In genomic region chr11:117295266-117295665, GRCm38 (mm10) we compare ENCODE assay signal across 12 mouse cellular contexts.
DNase-seq lines count a peak whose midpoint lies in the region; ATAC-seq and TF ChIP-seq lines count a peak whose summit lies in the region.
"Had no signal": no experiment of that assay in that cellular context is flagged by ENCODE, and none has a peak within 500 bp of the region (broad histone marks: within the 10 kb centered on the region; RNA-seq: fewer than 3 reads in every experiment).

No protein-coding gene starts in this region.

- no peak overlapping the region for H3K27ac ChIP-seq in forebrain, embryonic 13.5 days
- no peak overlapping the region for H3K27ac ChIP-seq in forebrain, embryonic 11.5 days (ENCODE audit: low read depth, low read length)
- H3K27ac ChIP-seq in lung, postnatal 0 days (ENCODE audit: low read length), result no peak overlapping the region
- peak overlapping the region; percentile 86 for H3K27ac ChIP-seq in intestine, embryonic 14.5 days (ENCODE audit: low read depth)
- H3K27ac ChIP-seq: forebrain, embryonic 15.5 days had no signal

- H3K9me3 ChIP-seq in forebrain, embryonic 13.5 days (replicated peaks), result no peaks in the 10 kb centered on the region
- H3K9me3 ChIP-seq in forebrain, embryonic 11.5 days (ENCODE audit: control insufficient read depth, low read length), result no peaks in the 10 kb centered on the region
- H3K9me3 ChIP-seq in lung, postnatal 0 days (ENCODE audit: low read length), result no peaks in the 10 kb centered on the region
- no peaks in the 10 kb centered on the region for H3K9me3 ChIP-seq in intestine, embryonic 14.5 days (ENCODE audit: control insufficient read depth, low read length)
- H3K9me3 ChIP-seq: forebrain, embryonic 15.5 days; hindbrain, embryonic 15.5 days; lung, embryonic 15.5 days had no signal

- TF ChIP-seq CTCF in lung, postnatal 0 days (IDR thresholded peaks at IDR 0.05), result no peak

- no peak for DNase-seq in forebrain, embryonic 11.5 days (ENCODE audit: low spot score)
- DNase-seq in lung, postnatal 0 days (ENCODE audit: low spot score), result no peak
- DNase-seq in lung, postnatal 36 days, result no peak
- DNase-seq in 3134 (ENCODE audit: extremely low read depth, insufficient read length, low spot score), result peak; percentile 66
- DNase-seq in intestine, embryonic 14.5 days (ENCODE audit: low spot score), result no peak
- no peak for DNase-seq in B cell, adult 2 months
- no peak for DNase-seq in cerebellum, adult 18-20 months
- DNase-seq: heart, adult 18-20 months had no signal

- no peaks in the 10 kb centered on the region for H3K27me3 ChIP-seq in forebrain, embryonic 13.5 days
- no peaks in the 10 kb centered on the region for H3K27me3 ChIP-seq in forebrain, embryonic 11.5 days (ENCODE audit: control insufficient read depth, insufficient read depth, low read length)
- H3K27me3 ChIP-seq in lung, postnatal 0 days (replicated peaks; ENCODE audit: insufficient read depth, low read length), result no peaks in the 10 kb centered on the region
- H3K27me3 ChIP-seq in intestine, embryonic 14.5 days (replicated peaks; ENCODE audit: control insufficient read depth, insufficient read depth, low read length), result no peaks in the 10 kb centered on the region
- H3K27me3 ChIP-seq: forebrain, embryonic 15.5 days; hindbrain, embryonic 15.5 days; lung, embryonic 15.5 days had no signal

- no peak for TF ChIP-seq EP300 in lung, postnatal 0 days (IDR thresholded peaks at IDR 0.05)

- H3K4me2 ChIP-seq in forebrain, embryonic 13.5 days, result no peak overlapping the region
- no peak overlapping the region for H3K4me2 ChIP-seq in forebrain, embryonic 11.5 days (ENCODE audit: low read depth, low read length, severe bottlenecking)
- H3K4me2 ChIP-seq in lung, postnatal 0 days (replicated peaks; ENCODE audit: low read depth, low read length), result no peak overlapping the region
- H3K4me2 ChIP-seq in intestine, embryonic 14.5 days (ENCODE audit: low read length), result no peak overlapping the region
- H3K4me2 ChIP-seq: forebrain, embryonic 15.5 days; hindbrain, embryonic 15.5 days; lung, embryonic 15.5 days had no signal

- no peak overlapping the region for H3K4me3 ChIP-seq in forebrain, embryonic 13.5 days
- no peak overlapping the region for H3K4me3 ChIP-seq in forebrain, embryonic 11.5 days (ENCODE audit: low read depth, low read length)
- H3K4me3 ChIP-seq in lung, postnatal 0 days (ENCODE audit: low read depth, low read length), result no peak overlapping the region
- no peak overlapping the region for H3K4me3 ChIP-seq in intestine, embryonic 14.5 days (ENCODE audit: low read depth, low read length)
- H3K4me3 ChIP-seq: forebrain, embryonic 15.5 days; hindbrain, embryonic 15.5 days; lung, embryonic 15.5 days had no signal

- peak overlapping the region; percentile 30; the same call in 1 of the 2 replicates for H3K9ac ChIP-seq in forebrain, embryonic 13.5 days
- H3K9ac ChIP-seq in forebrain, embryonic 11.5 days (ENCODE audit: low read length), result no peak overlapping the region
- no peak overlapping the region for H3K9ac ChIP-seq in lung, postnatal 0 days (replicated peaks; ENCODE audit: low read depth)
- no peak overlapping the region for H3K9ac ChIP-seq in intestine, embryonic 14.5 days (ENCODE audit: low read length)
- H3K9ac ChIP-seq: forebrain, embryonic 15.5 days; hindbrain, embryonic 15.5 days; lung, embryonic 15.5 days had no signal

- H3K4me1 ChIP-seq in forebrain, embryonic 13.5 days, result peaks cover 24% of the 10 kb centered on the region
- no peaks in the 10 kb centered on the region; the same call in 1 of the 2 replicates for H3K4me1 ChIP-seq in forebrain, embryonic 11.5 days (replicated peaks; ENCODE audit: control insufficient read depth, insufficient read depth, low read length)
- H3K4me1 ChIP-seq in lung, postnatal 0 days (ENCODE audit: insufficient read depth, low read depth, low read length), result no peaks in the 10 kb centered on the region
- peaks cover 22% of the 10 kb centered on the region for H3K4me1 ChIP-seq in intestine, embryonic 14.5 days (replicated peaks; ENCODE audit: control insufficient read depth, insufficient read depth, low read length)

- peaks cover 24% of the 10 kb centered on the region for H3K36me3 ChIP-seq in forebrain, embryonic 13.5 days (ENCODE audit: poor library complexity, severe bottlenecking)
- H3K36me3 ChIP-seq in forebrain, embryonic 11.5 days (ENCODE audit: control insufficient read depth, insufficient read depth, low read length), result peaks cover 10% of the 10 kb centered on the region
- 0 out of 2 replicates have a peak, but pooled peaks cover 6% of the 10 kb centered on the region for H3K36me3 ChIP-seq in lung, postnatal 0 days (ENCODE audit: insufficient read depth, low read length)
- H3K36me3 ChIP-seq in intestine, embryonic 14.5 days (ENCODE audit: control insufficient read depth, insufficient read depth, low read length), result peaks cover 23% of the 10 kb centered on the region
- H3K36me3 ChIP-seq: hindbrain, embryonic 15.5 days had no signal

- WGBS in forebrain, embryonic 13.5 days, result 67% methylated on average over 7 of the region's 7 CpGs
- 74% methylated on average over 7 of the region's 7 CpGs for whole genome bisulfite sequencing in forebrain, embryonic 11.5 days
- 74% methylated on average over 6 of the region's 7 CpGs for WGBS in lung, postnatal 0 days
- 75% methylated on average over 7 of the region's 7 CpGs for WGBS in intestine, embryonic 14.5 days

- no peak for ATAC-seq in forebrain, embryonic 13.5 days
- ATAC-seq in forebrain, embryonic 11.5 days (replicated peaks; ENCODE audit: low FRiP score), result no peak
- peak; percentile 42 for ATAC-seq in lung, postnatal 0 days
- ATAC-seq in intestine, embryonic 14.5 days (replicated peaks; ENCODE audit: low FRiP score, low TSS enrichment, low read depth), result no peak
- ATAC-seq: forebrain, embryonic 15.5 days had no signal
